Mouse (Mus musculus) forebrain, postnatal 0 days (tissue): ENCODE data around the gene Usp30. TPM values are rescaled to one million over a fixed set of nuclear protein-coding genes. Genes with fewer than 3 reads are reported as not detected.

ENCODE experiments used
- ATAC-seq: fragments of 200-750 bp; cut with Nextera tagmentation; 2 replicates; pipeline ENCODE4 v1.8.0; 2017; ENCODE audit warnings: mild to moderate bottlenecking, moderate library complexity
- DNase-seq: peaks from one replicate; pipeline ENCODE4 v3.0.0-alpha.2; 2015
- H3K27ac ChIP-seq: fragments of 300-500 bp; sonication (generic); 2 replicates; pipeline ENCODE4 v1.5.1; 2014; ENCODE audit warnings: low read depth, mild to moderate bottlenecking, antibody characterized with exemption, low read length, moderate library complexity, mixed read lengths
- H3K27me3 ChIP-seq: fragments of 300-500 bp; sonication (generic); 2 replicates; pipeline ENCODE4 v1.6.1; 2014; ENCODE audit warnings: mild to moderate bottlenecking, low read length, mixed read lengths; ENCODE audit not compliant: insufficient read depth
- H3K36me3 ChIP-seq: fragments of 300-500 bp; sonication (generic); 2 replicates; pipeline ENCODE4 v1.6.1; 2014; ENCODE audit warnings: mild to moderate bottlenecking, moderate library complexity; ENCODE audit not compliant: insufficient read depth
- H3K4me1 ChIP-seq: fragments of 300-500 bp; sonication (generic); 2 replicates; pipeline ENCODE4 v1.6.1; 2014; ENCODE audit warnings: antibody characterized with exemption; ENCODE audit not compliant: insufficient read depth
- H3K4me2 ChIP-seq: fragments of 300-500 bp; sonication (generic); 2 replicates; pipeline ENCODE4 v1.6.1; 2014; ENCODE audit warnings: low read depth, mild to moderate bottlenecking, moderate library complexity
- H3K4me3 ChIP-seq: fragments of 300-500 bp; sonication (generic); 2 replicates; pipeline ENCODE4 v1.5.1; 2014; ENCODE audit warnings: low read depth, low read length, mixed read lengths
- H3K9ac ChIP-seq: fragments of 300-500 bp; sonication (generic); 2 replicates; pipeline ENCODE4 v1.6.1; 2014; ENCODE audit warnings: mild to moderate bottlenecking
- H3K9me3 ChIP-seq: fragments of 300-500 bp; sonication (generic); 2 replicates; pipeline ENCODE4 v1.6.1; 2016; ENCODE audit warnings: low read length
- CTCF ChIP-seq: sonication (generic); IDR thresholded peaks from 2 replicates; pipeline ENCODE4 v1.5.1; 2016; ENCODE audit warnings: antibody characterized with exemption, control low read depth, low read depth
- WGBS: fragments of 180-500 bp; shearing (Covaris S2); extraction: QIAGEN DNeasy Blood & Tissue Kit; methylation state at CpG from one replicate; pipeline ENCODE4 v1.1.7; 2014; 5-methylcytosine and 5-hydroxymethylcytosine counted together
- polyA plus RNA-seq: library from polyadenylated mRNA; unstranded; fragments of >200 nt; fragmentation: Nextera tagmentation; extraction: Ambion mirVana; gene quantifications from 2 replicates; pipeline ENCODE4 v1.2.1, GENCODE M21; 2015
- total RNA-seq: library from RNA; depleted of rRNA; stranded (reverse); fragments of >200 nt; gene quantifications from 2 replicates; pipeline ENCODE4 v1.2.3, GENCODE M21; 2014; rRNA removed

Usp30 gene
- total and polyA plus RNA-seq, 2 experiments from 2014 or later, result 18.0 to 47.7 TPM

DNA sequence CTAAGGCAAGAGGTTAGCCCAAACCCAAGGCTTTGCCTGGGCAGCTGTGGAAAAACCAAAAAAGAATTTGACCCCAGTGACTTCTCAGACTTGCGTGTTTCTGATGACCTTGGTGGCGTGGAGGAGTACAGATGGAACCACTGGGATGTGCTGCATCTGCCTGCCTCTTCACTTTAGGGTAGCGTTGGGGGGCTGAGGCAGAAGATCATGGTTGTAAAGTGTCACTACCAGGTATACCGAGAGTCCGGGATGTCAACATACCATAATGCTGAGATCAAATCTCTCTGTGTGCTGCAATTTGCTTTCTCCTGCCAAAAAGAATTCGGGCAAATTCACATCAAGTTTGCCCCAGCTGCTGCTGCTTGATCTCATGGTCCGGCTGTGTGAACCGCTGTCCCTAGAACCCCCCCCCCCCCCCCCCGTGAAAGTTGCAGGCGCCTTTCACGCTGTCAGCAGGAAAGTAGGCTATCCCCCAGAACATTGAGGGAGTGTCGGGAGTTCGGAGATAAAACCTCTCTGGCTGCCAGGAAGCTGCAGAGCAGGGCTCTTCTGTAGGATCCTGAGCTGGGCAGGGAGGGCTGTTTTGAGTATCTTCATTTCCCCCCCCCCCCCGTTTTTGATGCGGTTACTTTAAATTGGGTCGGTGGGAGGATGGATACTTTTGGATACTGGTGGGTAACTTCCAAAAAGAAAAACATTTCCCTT lies 108.8 kb downstream of the Usp30 start:
- Histone ChIP-seq H3K4me2 (no peak overlapping the region), H3K36me3 (no peaks in the 10 kb centered on the region), H3K4me3 (no peak overlapping the region), H3K9ac (no peak overlapping the region), H3K27me3 (peaks cover 16% of the 10 kb centered on the region), H3K27ac (no peak overlapping the region), H3K4me1 (no peaks in the 10 kb centered on the region), H3K9me3 (no peaks in the 10 kb centered on the region)
- ATAC-seq (no peak), DNase-seq (no peak)
- 31% methylated on average over 15 of the region's 16 CpGs for WGBS
- TF ChIP-seq CTCF, result no peak

Other genes starting within 250 kb of the Usp30 start
- 1.1 and 1.3 TPM in 2 replicates for gene Selplg, start 232.8 kb upstream of the Usp30 start, total RNA-seq
- 1.8 and 2.4 TPM in 2 replicates for gene Selplg, start 232.8 kb upstream of the Usp30 start, polyA plus RNA-seq
- 159 and 178 TPM in 2 replicates for gene Coro1c, start 156.7 kb upstream of the Usp30 start, total RNA-seq
- gene Coro1c, start 156.7 kb upstream of the Usp30 start, polyA plus RNA-seq, result 148 and 167 TPM in 2 replicates
- gene Ssh1, start 71.6 kb upstream of the Usp30 start, total RNA-seq, result 7.9 and 11.5 TPM in 2 replicates
- 8.2 and 10.4 TPM in 2 replicates for gene Ssh1, start 71.6 kb upstream of the Usp30 start, polyA plus RNA-seq
- gene Dao, start 61.8 kb upstream of the Usp30 start, total RNA-seq, result not detected in 2 replicates
- not detected in 2 replicates for gene Dao, start 61.8 kb upstream of the Usp30 start, polyA plus RNA-seq
- gene Svop, start 26.1 kb downstream of the Usp30 start, total RNA-seq, result 153 and 177 TPM in 2 replicates
- 89.7 and 97.5 TPM in 2 replicates for gene Svop, start 26.1 kb downstream of the Usp30 start, polyA plus RNA-seq
- gene Alkbh2, start 62.8 kb downstream of the Usp30 start, total RNA-seq, result 4.6 and 5.8 TPM in 2 replicates
- gene Alkbh2, start 62.8 kb downstream of the Usp30 start, polyA plus RNA-seq, result 6.9 and 7.6 TPM in 2 replicates
- 6.7 and 7.8 TPM in 2 replicates for gene Ung, start 64.9 kb downstream of the Usp30 start, total RNA-seq
- 7.5 and 9.1 TPM in 2 replicates for gene Ung, start 64.9 kb downstream of the Usp30 start, polyA plus RNA-seq
- 2.0 and 4.0 TPM in 2 replicates for gene Acacb, start 81.1 kb downstream of the Usp30 start, total RNA-seq
- 2.7 and 4.3 TPM in 2 replicates for gene Acacb, start 81.1 kb downstream of the Usp30 start, polyA plus RNA-seq
- 0.62 and 0.67 TPM in 2 replicates for gene Foxn4, start 208.3 kb downstream of the Usp30 start, total RNA-seq
- 0.52 and 0.76 TPM in 2 replicates for gene Foxn4, start 208.3 kb downstream of the Usp30 start, polyA plus RNA-seq
- 0.67 and 0.77 TPM in 2 replicates for gene Myo1h, start 223.7 kb downstream of the Usp30 start, total RNA-seq
- 0.44 and 0.63 TPM in 2 replicates for gene Myo1h, start 223.7 kb downstream of the Usp30 start, polyA plus RNA-seq